Mouse (Mus musculus) cerebellum, postnatal 4 days (tissue): ENCODE measurements around the gene Sim2.
A peak's percentile ranks its signal among the peaks of the same experiment; 100 is the strongest.

Experiments
- DNase-seq, 2 experiments: peaks; one replicate each; pipeline ENCODE4 v3.0.0; 2022; ENCODE audit warnings: low spot score in 2 of 2, mixed read lengths in 1 of 2

Gene Sim2

DNA sequence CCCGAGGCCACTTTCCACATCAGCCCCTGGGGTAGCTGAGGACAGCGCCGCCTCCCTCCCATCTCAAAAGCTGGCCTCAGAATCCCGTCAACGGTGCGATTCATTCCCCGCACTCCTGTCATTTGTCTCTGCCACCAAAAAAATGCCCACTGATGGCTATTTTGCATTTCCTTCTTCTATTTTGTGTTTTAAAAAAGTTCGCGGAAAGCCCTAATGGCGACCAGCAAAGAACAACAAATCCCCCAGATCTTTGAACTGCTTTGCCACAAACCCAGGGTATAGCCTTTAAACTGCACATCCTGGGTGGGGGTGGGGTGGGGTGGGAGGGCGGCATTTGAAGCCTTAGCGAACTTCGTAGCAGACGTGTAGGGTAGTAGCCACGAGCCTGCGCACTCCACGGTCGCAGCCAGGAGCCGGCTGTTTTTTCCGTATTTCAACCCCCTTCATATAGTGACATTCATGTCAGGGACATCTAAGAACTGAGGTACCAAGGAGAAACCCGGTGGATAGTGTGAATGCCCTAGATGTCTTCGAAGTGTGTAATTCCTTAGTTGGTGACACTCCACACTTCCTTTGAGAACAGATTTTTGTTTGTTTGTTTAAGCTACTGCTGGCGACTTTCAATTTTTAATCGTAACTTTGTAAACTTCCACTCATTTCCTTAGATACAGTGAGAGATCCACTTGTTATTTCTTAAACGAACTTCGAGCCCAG, 10.5 kb downstream of the Sim2 start:
- DNase-seq = no peak

DNA sequence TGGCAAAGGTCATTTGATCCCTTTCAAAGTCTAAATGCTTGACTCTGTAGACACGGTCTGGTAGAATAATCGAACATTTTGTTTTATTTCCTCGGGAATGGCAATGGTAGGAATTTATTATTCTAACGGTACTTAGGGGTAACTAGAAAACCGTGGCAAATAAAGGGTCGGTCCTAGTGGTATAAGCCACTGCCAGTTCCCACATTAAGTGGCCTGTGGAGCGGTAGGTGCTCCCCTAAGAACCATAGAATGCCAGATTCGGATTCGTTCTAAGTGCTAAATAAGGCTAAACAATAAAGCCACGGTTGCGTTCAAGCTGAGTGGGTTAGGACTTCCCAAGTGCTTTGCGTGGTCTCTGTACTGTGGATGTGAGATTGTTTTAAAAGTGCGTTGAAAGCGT, 11.7 kb downstream of the Sim2 start:
- DNase-seq = no peak

DNA sequence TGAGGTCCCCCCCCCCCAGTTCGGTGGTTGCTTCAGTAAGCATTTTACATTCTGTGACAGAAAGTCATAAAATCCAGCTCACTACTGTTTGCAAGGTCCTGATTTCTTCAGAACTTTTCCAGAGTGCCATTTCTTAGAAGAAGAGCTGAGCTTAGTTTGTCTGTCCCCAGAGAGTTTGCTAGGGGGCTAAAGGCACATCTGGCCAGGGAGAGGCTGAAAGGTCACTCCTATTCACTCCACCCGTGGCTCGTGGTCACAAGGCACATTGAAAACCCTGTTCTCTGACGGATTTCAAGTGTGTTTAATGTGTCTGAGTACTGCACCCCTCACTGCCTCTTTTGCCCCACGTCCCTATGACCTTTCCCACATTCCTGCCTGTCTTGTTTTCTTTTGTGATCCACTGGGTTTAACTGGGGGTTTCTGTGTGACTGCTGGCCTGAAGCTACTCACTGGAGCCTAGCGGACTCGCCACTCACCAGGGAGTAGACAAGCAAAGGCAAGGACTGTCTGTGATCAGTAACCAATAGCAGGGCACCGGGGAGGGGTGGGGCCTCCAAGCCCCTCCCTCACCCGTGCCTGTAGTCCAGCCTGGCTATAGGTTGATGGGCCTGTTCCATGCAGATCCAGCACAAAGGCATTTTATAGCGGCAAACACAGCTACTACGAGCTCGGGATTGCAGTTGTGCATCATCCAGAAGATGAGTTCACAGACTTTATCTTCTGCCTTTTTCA, 13.2 kb downstream of the Sim2 start:
- no peak for DNase-seq

DNA sequence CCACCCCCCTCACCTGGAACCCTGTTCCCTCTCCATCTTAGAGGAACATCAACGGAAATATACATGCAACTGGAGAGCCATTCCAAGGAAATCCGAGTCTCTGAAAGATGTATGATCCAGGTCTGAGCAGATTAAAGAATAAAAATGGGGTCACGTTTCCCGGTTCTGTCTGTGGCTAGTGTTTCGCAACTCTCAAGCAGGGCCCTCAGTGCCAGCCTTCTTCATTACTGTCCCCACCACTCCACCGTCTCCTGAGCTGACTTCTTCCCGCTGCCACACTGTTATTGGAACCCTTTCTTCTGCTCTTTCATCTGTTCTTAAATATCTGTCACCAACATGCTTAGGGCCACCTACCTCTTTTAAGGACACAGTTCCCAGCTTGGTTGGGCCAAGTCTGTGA, 28.4 kb downstream of the Sim2 start:
- no peak for DNase-seq

DNA sequence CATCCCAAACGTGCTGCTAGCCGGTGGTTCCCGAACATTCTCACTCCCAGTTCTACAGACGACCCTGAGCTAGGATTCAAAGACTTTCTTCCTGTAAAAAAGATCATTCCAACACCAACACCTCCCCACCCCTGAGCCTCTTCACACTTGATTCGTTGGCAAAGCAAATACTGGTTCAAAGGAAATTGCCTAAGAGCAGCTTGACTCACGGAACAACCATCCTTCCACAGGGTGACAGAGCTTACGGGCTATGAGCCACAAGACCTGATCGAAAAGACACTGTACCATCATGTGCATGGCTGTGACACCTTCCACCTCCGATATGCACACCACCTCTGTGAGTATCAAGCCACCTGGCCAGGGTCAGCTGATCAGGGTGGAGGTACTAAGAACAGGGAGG, 30.0 kb downstream of the Sim2 start:
- no peak for DNase-seq

DNA sequence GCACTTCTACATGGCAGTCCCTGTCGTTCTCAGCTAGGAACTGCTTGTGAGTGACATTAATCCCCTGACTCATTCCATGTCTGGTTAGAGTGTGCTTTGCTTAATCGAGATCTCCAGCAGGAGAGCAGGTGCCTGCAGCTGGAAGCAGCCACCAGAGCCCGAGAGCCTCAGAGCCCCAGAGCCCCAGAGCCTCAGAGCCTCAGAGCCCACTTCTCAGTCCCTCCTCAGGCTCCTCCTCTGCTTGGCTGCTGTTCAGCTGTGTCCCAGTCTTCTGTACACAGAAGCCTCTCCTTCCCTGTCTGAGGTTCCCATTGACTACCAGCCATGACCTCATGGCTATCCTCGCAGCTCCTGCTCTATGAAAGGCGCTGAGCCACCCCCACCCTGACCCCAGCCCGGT, 32.6 kb downstream of the Sim2 start:
- no peak for DNase-seq

DNA sequence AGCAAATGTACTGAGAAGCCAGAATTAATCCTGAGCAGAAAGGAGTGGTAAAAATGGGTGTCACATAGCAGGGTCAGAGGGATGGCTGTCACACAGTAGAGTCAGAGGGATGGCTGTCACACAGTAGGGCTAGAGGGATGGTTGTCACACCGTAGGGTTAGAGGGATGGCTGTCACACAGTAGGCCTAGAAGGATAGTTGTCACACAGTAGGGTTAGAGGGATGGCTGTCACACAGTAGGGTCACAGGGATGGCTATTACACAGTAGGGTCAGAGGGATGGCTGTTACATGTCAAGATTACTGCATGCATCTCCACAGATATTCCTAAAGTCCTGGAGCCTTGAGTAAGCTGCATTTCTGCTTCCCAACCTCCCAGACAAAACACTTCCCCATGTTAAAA, 33.7 kb downstream of the Sim2 start:
- no peak for DNase-seq

DNA sequence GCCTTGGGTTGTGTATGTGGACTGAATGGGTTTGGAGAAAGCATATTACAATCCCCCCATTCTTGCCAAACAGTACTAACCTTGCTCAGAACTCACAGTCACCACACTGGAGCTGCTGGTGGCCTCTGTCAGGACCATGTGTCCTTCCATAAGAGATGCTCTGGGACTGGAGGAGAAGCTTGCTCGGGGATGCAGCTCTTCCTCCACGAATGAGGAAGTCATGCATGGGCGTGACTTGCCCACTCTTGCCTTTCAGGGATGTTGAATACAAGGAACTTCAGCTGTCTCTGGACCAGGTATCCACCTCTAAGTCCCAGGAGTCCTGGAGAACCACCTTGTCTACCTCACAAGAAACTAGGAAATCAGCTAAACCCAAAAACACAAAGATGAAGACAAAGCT, 37.6 kb downstream of the Sim2 start:
- DNase-seq = no peak

DNA sequence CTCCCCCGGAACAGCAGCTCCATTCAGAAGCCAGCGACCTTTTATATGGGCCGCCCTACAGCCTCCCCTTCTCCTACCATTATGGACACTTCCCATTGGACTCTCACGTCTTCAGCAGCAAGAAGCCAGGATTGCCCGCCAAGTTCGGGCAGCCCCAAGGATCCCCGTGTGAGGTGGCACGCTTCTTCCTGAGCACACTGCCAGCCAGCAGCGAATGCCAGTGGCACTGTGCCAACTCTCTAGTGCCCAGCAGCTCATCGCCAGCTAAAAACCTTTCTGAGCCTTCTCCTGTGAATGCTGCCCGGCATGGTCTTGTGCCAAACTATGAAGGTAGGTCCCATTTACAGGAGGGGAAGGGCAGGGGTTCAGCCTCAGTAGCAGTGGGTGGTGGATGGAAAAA, 38.5 kb downstream of the Sim2 start:
- DNase-seq = peak; percentile 53 to 79

DNA sequence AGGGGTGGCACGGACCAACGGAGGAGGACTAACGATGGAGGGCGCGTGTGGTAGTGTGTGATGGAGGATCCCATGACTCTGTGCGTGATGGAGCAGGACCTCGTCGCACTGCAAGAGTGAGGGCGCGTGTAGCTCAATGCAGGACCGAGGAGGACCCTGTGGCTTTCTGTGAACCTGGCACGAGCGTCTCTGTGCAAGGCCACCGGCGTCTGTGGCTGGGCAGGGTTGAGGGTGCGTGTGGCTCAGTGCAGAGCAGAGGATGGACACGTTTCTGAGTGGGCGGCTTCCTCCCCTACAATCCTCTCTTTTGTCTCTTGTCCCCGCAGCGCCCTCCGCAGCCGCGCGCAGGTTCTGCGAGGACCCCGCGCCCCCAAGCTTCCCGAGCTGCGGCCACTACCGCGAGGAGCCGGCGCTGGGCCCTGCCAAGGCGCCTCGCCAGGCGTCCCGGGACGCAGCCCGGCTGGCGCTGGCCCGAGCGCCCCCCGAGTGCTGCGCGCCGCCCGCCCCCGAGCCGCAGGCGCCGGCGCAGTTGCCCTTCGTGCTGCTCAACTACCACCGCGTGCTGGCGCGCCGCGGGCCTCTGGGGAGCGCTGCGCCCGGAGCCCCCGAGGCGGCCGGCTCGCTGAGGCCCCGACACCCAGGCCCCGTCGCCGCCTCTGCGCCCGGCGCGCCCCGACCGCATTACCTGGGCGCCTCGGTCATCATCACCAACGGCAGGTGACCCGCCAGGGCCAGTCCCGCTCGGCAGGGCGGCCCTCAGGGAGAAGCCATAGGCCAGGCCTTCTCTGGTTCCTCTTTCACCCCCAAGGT, 40.6 kb downstream of the Sim2 start:
- no peak for DNase-seq

DNA sequence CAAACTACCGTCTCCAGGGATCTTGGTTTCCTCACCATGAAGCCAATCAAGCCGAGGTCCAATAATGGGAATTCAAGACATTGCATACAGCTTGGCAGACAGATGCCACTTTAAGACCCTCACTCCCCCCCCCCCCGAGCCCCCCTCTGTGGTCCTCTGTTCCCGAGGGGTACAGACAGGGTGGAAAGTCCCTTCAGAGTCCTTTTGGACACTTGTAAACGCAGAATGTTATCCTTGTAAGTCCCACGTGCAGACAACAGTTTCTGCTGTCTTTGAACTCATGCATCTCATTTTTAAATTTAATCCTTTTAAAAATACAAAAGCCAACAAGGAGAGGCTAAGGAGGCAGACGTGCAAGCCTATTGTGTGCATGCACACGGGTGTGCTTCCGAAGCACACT, 41.5 kb downstream of the Sim2 start:
- no peak for DNase-seq

DNA sequence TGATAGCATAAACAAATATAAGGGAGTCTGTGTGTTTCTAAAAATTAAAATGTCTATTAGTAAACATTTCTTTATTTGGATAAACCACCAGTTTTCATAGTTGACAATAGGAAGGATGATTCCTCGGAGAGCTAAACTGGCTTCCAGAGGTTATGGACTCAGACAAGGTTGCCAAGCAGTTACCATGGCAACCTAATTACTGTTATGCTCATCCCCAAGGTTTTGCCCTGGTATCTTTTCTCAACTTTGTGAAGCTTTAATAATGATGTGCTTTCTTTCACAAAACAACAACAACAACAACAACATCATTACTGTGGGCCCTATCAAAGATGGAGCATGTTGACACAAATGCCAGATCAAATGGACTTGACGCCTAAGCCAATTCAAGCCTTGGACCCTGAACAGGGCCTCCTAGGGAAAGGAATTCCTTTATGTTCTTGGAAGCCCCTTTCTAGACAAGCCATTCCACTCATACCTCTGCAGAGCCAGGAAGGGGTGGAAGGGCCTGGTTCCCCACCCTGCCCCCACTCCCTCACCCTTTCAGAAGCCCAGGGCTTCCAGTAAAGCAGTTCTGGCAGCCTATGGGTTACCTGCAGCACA, 43.6 kb downstream of the Sim2 start:
- no peak for DNase-seq

DNA sequence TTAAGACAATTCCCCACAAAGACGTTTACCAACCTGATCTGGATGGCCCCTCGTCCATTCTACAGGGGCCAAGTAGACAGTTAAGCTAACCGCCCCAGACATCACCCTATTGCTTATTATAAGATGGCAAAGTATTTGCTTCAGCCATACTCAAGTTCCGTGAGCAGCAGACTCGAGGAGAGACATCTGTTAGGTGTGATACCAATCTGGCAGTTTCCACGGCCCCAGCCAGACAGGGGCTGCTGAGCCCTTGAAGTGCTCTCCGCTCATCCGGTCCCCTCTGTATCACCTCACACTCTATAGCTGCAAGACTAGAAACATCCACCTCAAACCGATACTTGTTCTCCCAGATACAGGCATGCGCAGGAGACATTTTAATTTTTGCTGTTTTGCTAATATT, 49.5 kb downstream of the Sim2 start:
- DNase-seq = no peak

DNA sequence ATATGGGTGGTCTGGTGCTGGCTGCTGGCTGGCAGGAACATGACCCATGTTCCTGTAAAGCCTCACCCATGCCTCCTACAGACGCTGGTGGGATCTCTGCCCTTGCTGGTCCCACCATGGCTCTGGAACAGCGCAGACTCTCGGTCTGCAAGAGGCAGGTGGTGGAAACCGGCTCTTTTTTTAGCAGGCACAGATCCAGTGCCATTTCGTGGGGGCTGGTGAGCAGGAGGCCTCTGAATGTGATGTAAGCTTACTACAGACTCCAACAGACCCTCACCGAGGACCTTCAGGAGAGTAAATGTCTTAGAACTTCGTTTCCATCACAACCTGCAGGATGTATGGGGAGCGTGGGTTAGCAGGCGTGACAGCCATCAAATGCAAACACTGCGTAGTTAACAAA, 56.0 kb downstream of the Sim2 start:
- no peak for DNase-seq

DNA sequence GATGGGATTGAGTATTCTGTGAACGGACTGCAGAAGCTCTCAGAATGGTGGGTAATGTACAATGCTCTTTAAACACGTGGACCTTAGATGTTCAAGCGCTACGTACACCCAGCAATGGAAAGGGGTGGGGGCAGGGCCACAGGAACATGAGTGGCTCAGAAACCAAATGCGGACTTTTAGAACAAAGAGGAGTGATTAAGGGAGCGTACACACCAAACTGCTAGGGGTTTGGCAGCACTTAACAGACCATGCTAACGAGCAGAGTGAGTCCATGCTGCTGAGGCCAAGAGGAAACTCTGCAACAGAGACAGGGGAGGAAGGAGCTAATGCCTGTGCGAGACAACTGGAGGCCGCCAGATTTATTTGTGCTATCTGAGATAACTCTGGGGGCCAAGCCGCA, 58.6 kb downstream of the Sim2 start:
- no peak for DNase-seq

DNA sequence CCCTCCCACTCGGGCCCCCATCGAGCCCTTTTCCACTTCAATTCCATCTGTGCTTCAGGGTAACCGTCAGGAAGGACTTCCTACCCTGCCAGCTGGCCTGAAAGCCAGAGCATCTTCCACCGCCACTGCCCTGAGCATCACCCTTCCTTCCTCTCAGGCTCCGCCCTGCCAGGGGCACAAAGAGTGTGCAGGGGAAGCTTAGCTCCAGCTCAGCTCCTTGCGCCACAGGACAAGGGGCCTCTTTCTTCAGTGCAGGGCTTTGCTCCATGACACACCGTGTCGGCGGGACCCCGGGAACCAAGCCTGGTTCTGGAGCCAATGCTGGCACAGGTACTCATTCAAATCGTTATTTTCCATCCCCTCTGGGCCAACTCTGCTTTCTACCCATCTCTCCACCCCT, 63.4 kb downstream of the Sim2 start:
- no peak for DNase-seq

DNA sequence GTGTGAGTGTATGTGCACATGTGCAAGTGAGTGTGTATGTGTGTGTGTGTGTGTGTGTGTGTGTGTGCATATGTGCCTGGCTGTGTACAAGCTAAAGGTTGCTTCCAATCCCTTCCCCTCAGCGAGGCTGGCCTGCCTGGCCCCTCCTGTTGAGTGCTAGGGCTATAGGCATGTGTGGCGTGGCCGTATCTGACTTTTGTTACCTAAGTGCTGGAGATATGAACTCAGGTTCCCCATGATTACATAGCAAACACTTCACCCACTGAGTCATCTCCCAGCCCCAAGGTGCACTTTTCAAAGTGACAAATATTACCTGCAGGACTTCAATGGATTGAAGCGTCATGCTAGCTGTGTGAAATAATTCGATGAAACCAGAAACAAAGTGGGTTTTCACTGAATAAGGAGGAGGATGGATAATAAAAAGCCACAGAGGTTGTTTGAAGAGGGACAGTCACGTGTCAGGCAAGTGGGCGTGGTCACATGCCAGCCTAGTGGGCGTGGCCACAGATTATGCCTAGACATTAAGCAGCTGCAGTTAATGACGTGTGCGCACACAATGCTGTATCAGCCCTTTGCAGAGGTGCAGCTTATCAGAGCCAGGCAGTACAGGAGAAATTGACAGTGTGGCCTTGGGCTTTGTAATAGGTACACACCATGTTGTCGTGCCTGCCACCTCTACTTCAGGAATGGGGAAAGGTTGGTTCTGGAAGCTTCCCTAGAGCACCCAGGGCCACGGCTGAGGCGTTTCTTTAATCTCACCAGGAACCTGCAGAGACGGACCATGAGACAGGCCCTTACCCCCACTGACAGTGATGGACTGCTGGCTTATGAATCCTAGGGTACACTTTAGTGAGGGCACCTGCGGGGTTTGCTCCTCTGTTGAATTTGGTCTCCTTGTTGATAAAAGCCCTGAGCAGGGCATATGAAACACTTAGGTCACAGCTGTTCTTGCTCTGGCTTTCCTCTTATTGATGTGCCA, 65.7 kb downstream of the Sim2 start:
- DNase-seq = no peak

DNA sequence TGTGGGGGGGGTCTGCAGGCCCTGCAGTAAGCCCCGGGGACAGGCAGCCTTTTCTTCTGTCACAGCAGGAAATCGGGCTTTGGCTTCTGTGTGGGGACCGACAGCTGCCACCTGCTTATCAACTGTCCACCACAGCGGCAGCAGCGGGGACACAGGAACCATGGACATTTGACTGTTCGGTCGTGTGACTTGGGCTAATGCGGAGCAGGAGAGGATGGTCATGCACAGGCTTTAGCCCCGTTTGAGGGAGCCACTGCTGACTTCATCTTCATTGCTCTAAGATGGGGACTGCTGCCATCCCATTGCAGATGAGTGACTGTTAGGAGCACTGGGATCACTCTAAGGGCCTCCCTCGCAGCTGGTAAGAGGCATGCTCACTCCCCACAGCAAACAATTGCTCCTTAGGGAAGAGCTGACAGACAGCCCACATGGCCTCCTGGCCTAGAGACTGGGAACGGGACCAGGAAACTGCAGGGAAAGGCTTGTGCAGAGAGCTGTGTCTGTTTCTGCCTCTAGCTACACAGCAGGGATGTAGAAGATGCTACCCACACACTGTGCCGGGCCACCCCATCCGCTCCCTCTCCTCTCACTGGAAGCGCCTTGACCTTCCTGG, 70.4 kb downstream of the Sim2 start:
- peak in 1 of 2 experiments; percentile 39 for DNase-seq

DNA sequence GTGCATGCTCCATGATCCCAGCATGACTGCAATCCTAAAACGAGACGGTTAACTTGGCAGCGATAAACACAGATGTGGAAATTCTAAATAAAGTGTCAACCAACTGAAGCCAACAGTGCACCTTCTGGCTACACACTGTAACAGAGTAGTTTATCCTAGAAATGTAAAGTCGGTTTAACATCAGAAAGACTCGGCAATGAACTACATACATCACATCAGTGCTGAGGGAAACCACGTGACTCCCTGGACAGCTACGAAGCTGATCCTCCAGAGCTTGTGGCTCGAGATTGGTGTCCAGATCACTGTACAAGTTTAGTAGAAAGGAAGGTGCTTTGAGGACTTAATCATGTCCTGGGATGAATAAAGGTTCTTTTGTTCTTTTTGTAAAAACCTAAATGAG, 73.1 kb downstream of the Sim2 start:
- DNase-seq = no peak

DNA sequence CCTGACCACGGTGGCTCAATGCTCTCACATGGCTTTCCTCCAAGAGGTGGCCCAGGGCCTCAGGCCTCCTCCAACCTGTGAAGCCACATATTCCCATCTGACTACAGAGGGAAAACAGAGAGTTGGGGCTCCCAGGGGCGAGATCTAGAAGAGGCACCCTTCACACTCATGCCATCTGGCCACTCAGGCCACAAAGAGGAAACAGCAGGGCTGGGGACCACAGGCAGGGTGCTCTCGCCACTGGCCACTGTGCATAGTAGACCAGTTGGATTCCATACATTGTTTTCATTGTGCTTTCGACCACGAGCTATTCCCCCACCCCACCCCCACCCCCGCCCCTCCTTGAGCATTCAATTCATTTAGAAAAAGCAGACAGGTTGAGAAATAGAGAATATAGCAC, 77.3 kb downstream of the Sim2 start:
- DNase-seq = no peak

DNA sequence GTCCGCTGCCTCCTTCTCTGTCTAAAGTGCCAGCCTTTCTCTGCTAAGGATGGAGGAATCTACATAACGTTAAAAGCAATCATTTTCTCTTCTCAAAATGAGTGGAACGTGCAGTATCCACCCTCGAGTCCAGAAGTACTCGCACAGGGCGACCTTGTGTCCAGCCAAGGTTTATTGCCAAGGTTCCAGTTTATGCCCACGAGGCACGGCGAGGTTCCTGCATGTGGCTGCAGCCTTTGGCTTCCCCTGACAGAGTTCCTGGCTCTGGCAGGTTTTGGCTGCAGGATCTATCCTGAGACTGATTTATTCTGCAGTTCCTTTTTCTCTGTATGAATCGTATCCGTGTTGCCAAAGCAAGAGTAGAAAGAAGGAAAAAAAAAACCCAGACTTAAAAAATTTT, 78.3 kb downstream of the Sim2 start:
- DNase-seq = no peak
